Mouse (Mus musculus) embryo, embryonic 11.5 days (tissue): ENCODE measurements around the gene Supt3.

ENCODE experiments used
- DNase-seq: peaks from one replicate; pipeline ENCODE4 v3.0.0-alpha.2; 2012; ENCODE audit warnings: low read depth, low spot score

Gene Supt3

GRCm38 (mm10) chr17:45119609-45120201, 342.8 kb downstream of the Supt3 start:
- no peak for DNase-seq

GRCm38 (mm10) chr17:45123856-45124255, 346.9 kb downstream of the Supt3 start:
- no peak for DNase-seq

- DNase-seq: no peak
Measured at GRCm38 (mm10) chr17:45128611-45129010, 351.7 kb downstream of the Supt3 start.

- DNase-seq: no peak
Measured at GRCm38 (mm10) chr17:45133501-45134400, 356.8 kb downstream of the Supt3 start.

- DNase-seq: no peak
Measured at GRCm38 (mm10) chr17:45136491-45136890, 359.5 kb downstream of the Supt3 start.

GRCm38 (mm10) chr17:45143043-45143442, 366.1 kb downstream of the Supt3 start:
- DNase-seq: no peak

GRCm38 (mm10) chr17:45144656-45145055, 367.7 kb downstream of the Supt3 start:
- no peak for DNase-seq

- no peak for DNase-seq
Measured at GRCm38 (mm10) chr17:45151312-45151929, 374.5 kb downstream of the Supt3 start.

- DNase-seq: no peak
Measured at GRCm38 (mm10) chr17:45153721-45154120, 376.8 kb downstream of the Supt3 start.

GRCm38 (mm10) chr17:45158171-45158691, 381.3 kb downstream of the Supt3 start:
- DNase-seq: no peak

GRCm38 (mm10) chr17:45160651-45161050, 383.7 kb downstream of the Supt3 start:
- DNase-seq: no peak

GRCm38 (mm10) chr17:45165741-45166140, 388.8 kb downstream of the Supt3 start:
- DNase-seq: no peak
